Mouse (Mus musculus) embryonic facial prominence, embryonic 15.5 days (tissue): ENCODE results near the gene Ptafr. TPM values are rescaled to one million over a fixed set of nuclear protein-coding genes. Genes with fewer than 3 reads are reported as not detected.

ENCODE experiments used
- ATAC-seq: fragments of 200-750 bp; cut with Nextera tagmentation; 2 replicates; pipeline ENCODE4 v1.8.0; 2017; ENCODE audit warnings: low read depth, moderate TSS enrichment; ENCODE audit not compliant: insufficient number of reproducible peaks, low FRiP score, low TSS enrichment
- H3K27ac ChIP-seq: fragments of 300-500 bp; sonication (generic); replicated peaks from 2 replicates; pipeline ENCODE4 v1.5.1; 2015; ENCODE audit warnings: mild to moderate bottlenecking, inconsistent platforms
- H3K27me3 ChIP-seq: fragments of 300-500 bp; sonication (generic); 2 replicates; pipeline ENCODE4 v1.6.1; 2015; ENCODE audit warnings: inconsistent platforms
- H3K36me3 ChIP-seq: fragments of 300-500 bp; sonication (generic); 2 replicates; pipeline ENCODE4 v1.6.1; 2015; ENCODE audit warnings: mild to moderate bottlenecking, inconsistent platforms
- H3K4me1 ChIP-seq: fragments of 300-500 bp; sonication (generic); 2 replicates; pipeline ENCODE4 v1.6.1; 2015; ENCODE audit warnings: inconsistent platforms
- H3K4me2 ChIP-seq: fragments of 300-500 bp; sonication (generic); replicated peaks from 2 replicates; pipeline ENCODE4 v1.6.1; 2015; ENCODE audit warnings: mild to moderate bottlenecking, inconsistent platforms
- H3K4me3 ChIP-seq: fragments of 300-500 bp; sonication (generic); replicated peaks from 2 replicates; pipeline ENCODE4 v1.5.1; 2015; ENCODE audit warnings: mild to moderate bottlenecking, inconsistent platforms
- H3K9ac ChIP-seq: fragments of 300-500 bp; sonication (generic); 2 replicates; pipeline ENCODE4 v1.6.1; 2015; ENCODE audit warnings: inconsistent platforms
- H3K9me3 ChIP-seq: fragments of 300-500 bp; sonication (generic); replicated peaks from 2 replicates; pipeline ENCODE4 v1.6.1; 2016; ENCODE audit warnings: inconsistent platforms
- WGBS: fragments of 180-500 bp; shearing (Covaris S2); methylation state at CpG from one replicate; pipeline ENCODE4 v1.1.7; 2015; 5-methylcytosine and 5-hydroxymethylcytosine counted together
- polyA plus RNA-seq: library from polyadenylated mRNA; unstranded; fragments of >200 nt; fragmentation: Nextera tagmentation; extraction: Ambion mirVana; gene quantifications from 2 replicates; pipeline ENCODE4 v1.2.1, GENCODE M21; 2015

The Ptafr gene
- 1.3 and 1.4 TPM in 2 replicates for polyA plus RNA-seq

- H3K9me3 ChIP-seq, result no peaks in the 10 kb centered on the region
- H3K4me2 ChIP-seq, result no peak within 1 kb of the TSS
- H3K4me3 ChIP-seq, result no peak within 1 kb of the TSS
- no peak for ATAC-seq
- H3K36me3 ChIP-seq, result no peaks in the 10 kb centered on the region
- H3K4me1 ChIP-seq, result no peaks in the 10 kb centered on the region
- H3K27ac ChIP-seq, result no peak within 1 kb of the TSS
- no peaks in the 10 kb centered on the region for H3K27me3 ChIP-seq
- WGBS, result 32% methylated on average over 4 of the region's 4 CpGs
- H3K9ac ChIP-seq, result no peak within 1 kb of the TSS; the same call in 1 of the 2 replicates
Observed at GRCm38 (mm10) chr4:132563965-132564364, at the start of gene Ptafr. TSS of gene Ptafr (plus strand) at chr4:132564067.

- no peak for ATAC-seq
- H3K27me3 ChIP-seq, result no peaks in the 10 kb centered on the region
- under 1% methylated on average over 21 of the region's 21 CpGs for WGBS
Observed at GRCm38 (mm10) chr4:132514555-132515135, 49.2 kb upstream of the Ptafr start.

GRCm38 (mm10) chr4:132515369-132516155, 48.3 kb upstream of the Ptafr start:
- Histone ChIP-seq H3K27me3 (no peaks in the 10 kb centered on the region), H3K4me3 (peak overlapping the region; percentile 53), H3K36me3 (no peaks in the 10 kb centered on the region), H3K4me1 (peaks cover 20% of the 10 kb centered on the region), H3K9ac (peak overlapping the region; percentile 35; the same call in 1 of the 2 replicates), H3K27ac (peak overlapping the region; percentile 94), H3K4me2 (peak overlapping the region; percentile 93), H3K9me3 (no peaks in the 10 kb centered on the region)
- ATAC-seq, result peak; percentile 95
- 19% methylated on average over 22 of the region's 22 CpGs for WGBS

More at GRCm38 (mm10) chr4:132514555-132515135, 49.2 kb upstream of the Ptafr start:
- Histone ChIP-seq H3K4me2 (peak overlapping the region; percentile 93), H3K36me3 (no peaks in the 10 kb centered on the region), H3K4me1 (peaks cover 21% of the 10 kb centered on the region), H3K4me3 (peak overlapping the region; percentile 53), H3K9ac (peak overlapping the region; percentile 35), H3K9me3 (no peaks in the 10 kb centered on the region), H3K27ac (peak overlapping the region; percentile 94)

DNA sequence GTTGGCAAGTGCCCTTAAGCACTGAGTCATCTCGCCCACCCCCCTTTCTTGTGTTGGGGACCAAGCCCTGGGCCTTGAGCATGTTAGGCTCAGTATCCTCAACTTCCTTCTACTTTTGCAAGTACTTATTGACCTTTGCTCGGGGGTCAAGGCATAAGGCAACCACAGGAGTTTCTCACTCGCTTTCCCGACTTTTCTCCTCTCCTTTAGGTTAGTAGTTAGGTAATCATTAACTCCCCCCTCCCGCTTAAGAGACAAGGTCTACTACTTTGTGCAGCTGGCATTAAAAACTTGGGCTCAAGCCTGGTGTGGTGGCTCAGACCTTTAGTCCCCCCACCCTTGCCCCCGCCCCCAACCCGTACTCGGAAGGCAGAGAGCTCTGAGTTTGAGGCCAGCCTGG, 45.8 kb upstream of the Ptafr start:
- Histone ChIP-seq H3K27ac (no peak overlapping the region), H3K27me3 (no peaks in the 10 kb centered on the region), H3K4me3 (no peak overlapping the region), H3K4me1 (peaks cover 14% of the 10 kb centered on the region), H3K36me3 (no peaks in the 10 kb centered on the region), H3K4me2 (no peak overlapping the region), H3K9me3 (no peaks in the 10 kb centered on the region), H3K9ac (no peak overlapping the region)
- 79% methylated on average over 8 of the region's 8 CpGs for WGBS
- no peak for ATAC-seq

GRCm38 (mm10) chr4:132519188-132519587, 44.7 kb upstream of the Ptafr start:
- no peak for ATAC-seq
- no peak overlapping the region for H3K9ac ChIP-seq
- H3K27ac ChIP-seq, result no peak overlapping the region
- peaks cover 10% of the 10 kb centered on the region for H3K4me1 ChIP-seq
- H3K9me3 ChIP-seq, result no peaks in the 10 kb centered on the region
- no peaks in the 10 kb centered on the region for H3K27me3 ChIP-seq
- H3K36me3 ChIP-seq, result no peaks in the 10 kb centered on the region
- 92% methylated on average over 3 of the region's 3 CpGs for WGBS
- H3K4me3 ChIP-seq, result no peak overlapping the region
- no peak overlapping the region for H3K4me2 ChIP-seq

- Histone ChIP-seq H3K4me2 (no peak overlapping the region), H3K9me3 (no peaks in the 10 kb centered on the region), H3K4me3 (no peak overlapping the region), H3K27me3 (no peaks in the 10 kb centered on the region), H3K36me3 (0 out of 2 replicates have a peak, but pooled peaks cover under 1% of the 10 kb centered on the region), H3K27ac (peak overlapping the region; percentile 73), H3K4me1 (peaks cover 11% of the 10 kb centered on the region; the same call in 1 of the 2 replicates), H3K9ac (no peak overlapping the region)
- 17% methylated on average over 11 of the region's 11 CpGs for WGBS
- ATAC-seq, result no peak
Observed at GRCm38 (mm10) chr4:132524321-132524741, 39.5 kb upstream of the Ptafr start.

- 0 out of 2 replicates have a peak, but pooled peaks cover 4% of the 10 kb centered on the region for H3K36me3 ChIP-seq
- no peak overlapping the region for H3K4me2 ChIP-seq
- 44% methylated on average over 6 of the region's 6 CpGs for WGBS
- H3K4me1 ChIP-seq, result peaks cover 11% of the 10 kb centered on the region; the same call in 1 of the 2 replicates
- no peaks in the 10 kb centered on the region for H3K27me3 ChIP-seq
- peak; percentile 54 for ATAC-seq
- H3K9me3 ChIP-seq, result no peaks in the 10 kb centered on the region
- H3K9ac ChIP-seq, result no peak overlapping the region
- peak overlapping the region; percentile 73 for H3K27ac ChIP-seq
- no peak overlapping the region for H3K4me3 ChIP-seq
Observed at GRCm38 (mm10) chr4:132524808-132525207, 39.1 kb upstream of the Ptafr start.

GRCm38 (mm10) chr4:132526678-132527077, 37.2 kb upstream of the Ptafr start:
- H3K27me3 ChIP-seq, result no peaks in the 10 kb centered on the region
- H3K4me3 ChIP-seq, result no peak overlapping the region
- H3K9ac ChIP-seq, result no peak overlapping the region
- no peaks in the 10 kb centered on the region for H3K9me3 ChIP-seq
- 57% methylated on average over 2 of the region's 2 CpGs for WGBS
- no peak overlapping the region for H3K27ac ChIP-seq
- no peak for ATAC-seq
- no peak overlapping the region for H3K4me2 ChIP-seq
- H3K4me1 ChIP-seq, result peaks cover 14% of the 10 kb centered on the region
- peaks cover 18% of the 10 kb centered on the region for H3K36me3 ChIP-seq

- H3K4me3 ChIP-seq, result no peak overlapping the region
- no peaks in the 10 kb centered on the region for H3K27me3 ChIP-seq
- H3K9me3 ChIP-seq, result no peaks in the 10 kb centered on the region
- H3K4me1 ChIP-seq, result peaks cover 25% of the 10 kb centered on the region
- H3K4me2 ChIP-seq, result no peak overlapping the region
- WGBS, result 78% methylated on average over 8 of the region's 8 CpGs
- no peak for ATAC-seq
- H3K27ac ChIP-seq, result no peak overlapping the region
- peaks cover 18% of the 10 kb centered on the region for H3K36me3 ChIP-seq
- H3K9ac ChIP-seq, result no peak overlapping the region
Observed at GRCm38 (mm10) chr4:132527917-132528522, 35.8 kb upstream of the Ptafr start.

DNA sequence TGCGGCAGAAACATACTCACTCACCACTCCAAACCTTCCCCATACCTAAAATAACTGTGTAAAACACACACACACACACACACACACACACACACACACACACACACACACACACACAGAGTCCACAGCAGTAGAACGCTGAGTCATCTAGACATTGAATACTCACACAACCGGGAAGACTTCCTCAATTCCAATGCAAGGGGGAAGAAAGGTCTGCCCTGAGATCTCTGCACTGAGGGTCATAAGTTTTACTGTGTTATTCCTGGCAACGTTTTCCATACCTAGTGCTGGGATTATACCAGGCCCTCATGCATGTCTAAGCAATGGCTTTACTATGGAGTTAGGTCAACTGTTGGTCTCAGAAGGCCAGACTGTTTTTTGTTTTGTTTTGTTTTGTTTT, 34.5 kb upstream of the Ptafr start:
- Histone ChIP-seq H3K9me3 (no peaks in the 10 kb centered on the region), H3K27ac (no peak overlapping the region), H3K4me2 (no peak overlapping the region), H3K9ac (no peak overlapping the region), H3K4me1 (peaks cover 27% of the 10 kb centered on the region), H3K27me3 (no peaks in the 10 kb centered on the region), H3K4me3 (no peak overlapping the region), H3K36me3 (peaks cover 18% of the 10 kb centered on the region)
- 76% methylated on average over 4 of the region's 4 CpGs for WGBS
- no peak for ATAC-seq
